Mouse (Mus musculus) E14TG2a.4 (cell line): ENCODE results near the gene Plekha5.

Experiments used
- CTCF ChIP-seq: conservative IDR thresholded peaks from 2 replicates; pipeline ENCODE4 v1.5.1; 2014; ENCODE audit warnings: low read length
- NANOG ChIP-seq: IDR thresholded peaks from 2 replicates; pipeline ENCODE4 v1.6.1; 2014; ENCODE audit warnings: borderline replicate concordance, low read length, mixed read lengths
- POU5F1 ChIP-seq: IDR thresholded peaks from 2 replicates; pipeline ENCODE4 v1.6.1; 2014; ENCODE audit warnings: low read length, borderline replicate concordance

DNA sequence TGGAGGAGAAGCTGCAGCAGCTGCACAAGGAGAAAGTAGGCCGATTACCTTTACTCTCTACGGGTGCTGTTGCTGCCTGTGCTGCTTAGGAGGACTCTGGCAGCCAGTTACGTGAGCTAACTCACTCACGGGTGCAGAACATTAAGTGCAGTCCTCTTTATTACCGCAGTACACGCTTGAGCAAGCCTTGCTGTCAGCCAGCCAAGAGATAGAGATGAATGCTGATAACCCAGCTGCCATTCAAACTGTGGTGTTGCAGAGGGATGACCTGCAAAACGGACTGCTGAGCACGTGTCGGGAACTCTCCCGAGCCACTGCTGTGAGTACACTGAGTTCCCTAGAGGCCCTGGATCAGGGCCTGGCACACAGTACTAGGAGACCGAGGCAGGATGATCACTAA lies 146.3 kb downstream of the Plekha5 start:
- TF ChIP-seq CTCF (no peak), POU5F1 (no peak), NANOG (no peak)
